Mouse (Mus musculus) heart, adult 2 months (tissue): ENCODE measurements at regions not wholly inside any gene's neighbourhood (a gene's known extent, or its start where the extent isn't known, plus 50 kb on each side); places are given as distances from the start of the nearest gene placed in this dataset.

Experiments used
- CTCF ChIP-seq: fragments of 200-600 bp; IDR thresholded peaks from 2 replicates; pipeline ENCODE4 v1.8.1; 2022; ENCODE audit warnings: antibody characterized with exemption, mild to moderate bottlenecking, moderate library complexity
- EP300 ChIP-seq: fragments of 200-500 bp; IDR thresholded peaks from 2 replicates; pipeline ENCODE4 v1.6.1; 2011; ENCODE audit warnings: low read depth, low read length, control low read depth; ENCODE audit not compliant: insufficient read depth

GRCm38 (mm10) chr5:133991556-133991955 is 108.0 kb upstream of the Castor2 start:
- TF ChIP-seq CTCF (no peak), EP300 (0 out of 2 replicates have a peak, but pooled peaks have one; percentile 8)
